Mouse (Mus musculus) kidney, adult 8-10 months (tissue): ENCODE results near the gene Hoxc8.
A peak's percentile ranks its signal among the peaks of the same experiment; 100 is the strongest.

Experiments used
- DNase-seq, 2 experiments: peaks; one replicate each; pipeline ENCODE4 v3.0.0; 2022

Gene Hoxc8

DNA sequence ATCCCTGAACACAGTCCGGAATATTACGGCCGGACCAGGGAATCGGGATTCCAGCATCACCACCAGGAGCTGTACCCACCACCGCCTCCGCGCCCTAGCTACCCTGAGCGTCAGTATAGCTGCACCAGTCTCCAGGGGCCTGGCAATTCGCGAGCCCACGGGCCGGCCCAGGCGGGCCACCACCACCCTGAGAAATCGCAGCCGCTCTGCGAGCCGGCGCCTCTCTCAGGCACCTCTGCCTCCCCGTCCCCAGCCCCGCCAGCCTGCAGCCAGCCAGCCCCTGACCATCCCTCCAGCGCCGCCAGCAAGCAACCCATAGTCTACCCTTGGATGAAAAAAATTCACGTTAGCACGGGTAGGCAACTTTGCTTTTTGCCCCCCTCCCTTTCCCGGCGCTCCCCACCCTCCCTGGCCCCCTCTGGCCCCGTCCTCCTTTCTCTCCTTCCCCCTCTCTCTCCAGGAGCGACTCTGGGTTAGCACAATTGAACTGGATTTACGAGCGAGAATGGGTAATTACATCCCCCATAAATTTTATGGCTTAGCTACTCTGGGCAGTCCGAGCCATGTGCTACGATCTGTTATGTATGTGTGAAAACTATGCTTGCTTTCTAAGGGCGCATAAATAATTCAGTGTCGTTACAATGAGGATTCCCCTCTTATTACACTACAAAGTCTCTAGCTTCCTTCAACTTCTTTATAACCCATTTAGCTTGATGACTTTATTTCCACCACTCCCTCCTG, 44.6 kb downstream of the Hoxc8 start:
- no peak for DNase-seq

DNA sequence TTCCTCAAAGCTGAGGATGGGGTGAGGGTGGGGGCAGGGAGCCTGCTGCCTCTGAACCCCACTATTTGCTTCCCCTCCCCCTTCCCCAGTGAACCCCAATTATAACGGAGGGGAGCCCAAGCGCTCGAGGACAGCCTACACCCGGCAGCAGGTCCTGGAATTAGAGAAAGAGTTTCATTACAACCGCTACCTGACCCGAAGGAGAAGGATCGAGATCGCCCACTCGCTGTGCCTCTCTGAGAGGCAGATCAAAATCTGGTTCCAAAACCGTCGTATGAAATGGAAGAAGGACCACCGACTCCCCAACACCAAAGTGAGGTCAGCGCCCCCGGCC, 45.1 kb downstream of the Hoxc8 start:
- DNase-seq = no peak

DNA sequence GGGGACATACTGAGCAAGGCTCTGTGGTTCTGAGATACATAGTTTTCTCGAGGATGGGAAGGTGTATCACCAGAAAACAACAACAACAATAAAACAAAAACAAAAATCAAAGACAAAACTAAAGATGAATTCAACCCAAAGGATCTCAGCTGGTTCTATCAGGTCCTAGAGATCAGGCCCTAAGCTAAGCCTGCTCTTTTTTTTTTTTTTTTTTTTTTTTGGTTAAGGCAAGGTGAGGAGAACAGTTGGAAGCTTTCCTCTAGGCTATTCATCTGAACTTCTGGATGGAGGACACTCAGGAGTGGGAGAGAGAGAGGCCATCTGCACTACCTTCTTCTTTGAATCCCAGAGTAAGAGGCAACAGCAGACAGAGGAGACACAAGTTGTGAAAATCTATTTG, 47.2 kb downstream of the Hoxc8 start:
- no peak for DNase-seq

DNA sequence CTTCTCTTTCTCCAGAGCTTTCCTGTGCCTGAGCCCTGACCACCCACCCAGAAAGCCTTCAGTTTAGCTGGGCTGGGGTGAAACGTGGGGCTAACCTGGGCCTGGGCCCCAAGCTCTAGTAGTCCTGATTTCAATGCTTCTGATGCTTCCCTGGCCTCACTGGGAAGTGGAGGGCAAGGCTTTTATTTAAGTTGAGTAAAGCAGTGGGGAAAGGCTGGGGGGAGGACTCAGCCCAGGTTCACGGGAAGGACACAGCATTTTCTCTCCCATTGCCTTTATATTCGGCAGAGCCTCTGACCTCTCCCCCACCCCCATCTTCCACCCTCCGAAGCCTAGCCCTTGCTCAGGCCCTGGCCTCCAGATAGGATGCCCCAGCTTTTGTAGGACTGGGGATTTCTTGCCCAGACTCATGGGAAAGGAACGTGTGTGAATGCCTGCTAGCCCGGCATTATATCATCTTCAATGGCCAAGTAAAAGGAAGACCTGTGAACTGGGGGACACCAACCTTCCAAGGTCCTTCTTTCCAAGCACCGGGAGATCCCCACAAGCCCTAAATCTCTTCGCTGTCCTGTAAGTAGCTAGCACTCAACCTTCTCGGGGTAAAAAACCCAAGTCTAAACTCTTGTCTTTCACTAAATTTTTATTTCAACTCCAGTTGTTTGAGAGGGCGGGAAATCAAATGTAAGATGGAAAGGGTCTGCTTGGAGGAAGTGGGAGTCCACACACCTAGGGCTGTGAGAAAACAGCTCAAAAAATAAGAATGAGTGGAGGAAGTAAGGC, 48.5 kb downstream of the Hoxc8 start:
- DNase-seq = no peak

DNA sequence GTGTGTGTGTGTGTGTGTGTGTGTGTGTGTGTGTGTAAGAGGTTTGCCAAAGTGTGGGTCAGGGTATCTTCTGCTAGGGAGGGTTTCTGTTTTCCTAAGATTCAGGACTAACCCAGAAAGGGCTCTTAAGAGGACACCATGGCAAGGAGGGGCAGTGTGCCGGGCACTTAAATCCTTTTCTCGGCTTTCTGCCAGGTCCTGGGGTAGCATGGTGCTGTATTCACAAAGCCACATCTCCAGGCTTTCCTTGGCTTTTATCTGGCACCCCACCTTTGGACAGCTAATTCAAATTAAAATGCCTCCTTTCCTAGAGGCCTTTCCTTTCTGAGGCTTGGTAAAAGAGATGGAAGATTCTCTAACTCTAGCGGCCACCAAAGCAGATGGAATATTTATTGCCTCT, 49.2 kb downstream of the Hoxc8 start:
- DNase-seq = no peak

DNA sequence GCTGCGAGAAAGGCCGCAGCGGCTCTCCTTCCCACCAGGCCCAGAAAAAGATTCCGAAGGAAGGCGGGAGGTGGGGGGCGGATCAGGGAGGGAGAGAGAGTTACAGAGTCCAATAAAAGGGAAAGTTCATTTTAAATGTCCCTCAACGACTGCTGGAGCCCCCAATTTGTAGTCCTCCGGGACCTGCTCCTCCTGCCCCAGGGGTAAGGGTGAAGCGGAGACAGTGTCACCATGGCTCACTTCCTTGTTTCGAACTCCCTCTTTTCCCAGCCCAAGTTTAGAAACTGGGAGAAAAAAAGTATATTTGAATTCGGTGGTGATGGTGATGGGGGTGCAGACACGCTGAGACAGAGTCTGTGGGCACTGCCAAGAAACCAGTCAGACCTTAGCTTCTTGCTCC, 50.2 kb downstream of the Hoxc8 start:
- DNase-seq = no peak

DNA sequence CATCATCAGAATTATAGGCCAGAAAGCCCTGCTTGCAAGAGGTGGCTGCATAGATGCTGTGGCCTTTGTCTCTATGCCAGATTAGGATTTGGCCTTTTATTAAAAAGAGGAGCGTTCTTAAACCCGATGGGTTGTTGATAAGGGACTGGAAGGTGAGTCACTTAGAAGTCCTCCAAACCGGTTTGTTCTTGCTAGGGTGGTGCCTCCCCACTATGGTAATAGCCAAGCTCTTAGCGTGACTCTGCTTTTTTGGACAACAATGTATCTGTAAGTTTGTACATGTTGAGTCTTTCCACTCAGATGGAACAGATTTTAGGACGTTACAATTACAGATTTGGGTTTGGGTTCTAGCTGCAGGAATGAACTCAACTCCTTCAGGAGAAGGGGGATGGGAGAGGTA, 51.2 kb downstream of the Hoxc8 start:
- no peak for DNase-seq

DNA sequence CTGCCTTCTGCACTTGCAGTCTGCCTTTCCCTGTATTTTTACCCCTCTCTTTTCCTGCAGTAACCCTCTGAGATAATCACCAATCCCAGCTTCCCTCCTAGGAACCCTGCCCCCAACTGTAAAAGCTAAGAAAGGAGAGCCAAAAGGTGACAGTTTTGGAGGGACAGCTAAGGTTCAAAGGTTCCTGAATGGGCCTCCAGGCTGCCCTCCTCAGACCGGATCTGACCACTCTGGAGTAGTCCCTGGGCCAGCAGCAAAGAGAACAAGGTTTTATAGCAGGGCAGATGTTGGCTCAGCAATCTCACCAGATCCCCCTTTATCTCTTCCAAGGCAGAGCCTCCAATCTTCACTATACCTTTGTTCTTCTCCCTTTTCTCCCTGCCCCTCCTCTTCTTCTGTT, 51.8 kb downstream of the Hoxc8 start:
- peak; percentile 19 to 31 for DNase-seq
